Mouse (Mus musculus) hindbrain, embryonic 11.5 days (tissue): ENCODE results near the gene Arrdc5. TPM values are rescaled to one million over a fixed set of nuclear protein-coding genes. Genes with fewer than 3 reads are reported as not detected.

ENCODE experiments used
- polyA plus RNA-seq: library from polyadenylated mRNA; unstranded; fragments of >200 nt; fragmentation: Nextera tagmentation; extraction: Ambion mirVana; gene quantifications from 2 replicates; pipeline ENCODE4 v1.2.1, GENCODE M21; 2014

Gene Arrdc5
- polyA plus RNA-seq, 1 experiment from 2014 or later = not detected

Other genes starting within 250 kb of the Arrdc5 start
- gene Ubxn6, start 225.3 kb downstream of the Arrdc5 start, polyA plus RNA-seq = 50.6 and 51.1 TPM in 2 replicates
- 100 and 113 TPM in 2 replicates for gene Hdgfl2, start 220.7 kb downstream of the Arrdc5 start, polyA plus RNA-seq
- 0.07 and 0.09 TPM in 2 replicates for gene Plin4, start 190.5 kb downstream of the Arrdc5 start, polyA plus RNA-seq
- 0.20 and 0.28 TPM in 2 replicates for gene Plin5, start 182.7 kb downstream of the Arrdc5 start, polyA plus RNA-seq
- 0.21 TPM in 1 of 2 replicates, not detected in the other for gene Lrg1, start 178.3 kb downstream of the Arrdc5 start, polyA plus RNA-seq
- gene Sema6b, start 159.9 kb downstream of the Arrdc5 start, polyA plus RNA-seq = 2.5 and 2.6 TPM in 2 replicates
- 8.5 and 9.9 TPM in 2 replicates for gene Tnfaip8l1, start 137.8 kb downstream of the Arrdc5 start, polyA plus RNA-seq
- 62.1 and 62.9 TPM in 2 replicates for gene Mydgf, start 116.4 kb downstream of the Arrdc5 start, polyA plus RNA-seq
- 26.2 and 27.6 TPM in 2 replicates for gene Dpp9, start 81.4 kb downstream of the Arrdc5 start, polyA plus RNA-seq
- gene Fem1a, start 43.5 kb downstream of the Arrdc5 start, polyA plus RNA-seq = 12.8 and 14.4 TPM in 2 replicates
- gene Ticam1, start 23.5 kb downstream of the Arrdc5 start, polyA plus RNA-seq = 2.1 and 2.7 TPM in 2 replicates
- 25.0 and 26.2 TPM in 2 replicates for gene Plin3, start 7.4 kb downstream of the Arrdc5 start, polyA plus RNA-seq
- gene Uhrf1, start 3.0 kb upstream of the Arrdc5 start, polyA plus RNA-seq = 77.7 and 95.9 TPM in 2 replicates
- gene Kdm4b, start 25.8 kb upstream of the Arrdc5 start, polyA plus RNA-seq = 33.7 and 39.0 TPM in 2 replicates
- gene Ptprs, start 176.2 kb upstream of the Arrdc5 start, polyA plus RNA-seq = 142 and 156 TPM in 2 replicates
- not detected in 2 replicates for gene Znrf4, start 212.1 kb upstream of the Arrdc5 start, polyA plus RNA-seq